Mouse (Mus musculus): Measurements from ENCODE around the gene Zmynd8.

Gene Zmynd8

GRCm38 (mm10) chr2:165880501-165881182, 18.2 kb downstream of the Zmynd8 start:
- no peak for DNase-seq (ENCODE audit: low read depth, low spot score)

GRCm38 (mm10) chr2:165879403-165880178, 19.2 kb downstream of the Zmynd8 start:
- DNase-seq (ENCODE audit: low read depth, low spot score) = no peak

GRCm38 (mm10) chr2:165878907-165879361, 19.9 kb downstream of the Zmynd8 start:
- DNase-seq (ENCODE audit: low read depth, low spot score) = no peak

- no peak for DNase-seq (ENCODE audit: low read depth, low spot score)
Measured at GRCm38 (mm10) chr2:165878021-165878585, 20.7 kb downstream of the Zmynd8 start.

GRCm38 (mm10) chr2:165877180-165877579, 21.6 kb downstream of the Zmynd8 start:
- DNase-seq (ENCODE audit: low read depth, low spot score) = no peak

- DNase-seq (ENCODE audit: low read depth, low spot score) = no peak
Measured at GRCm38 (mm10) chr2:165876201-165876918, 22.5 kb downstream of the Zmynd8 start.

GRCm38 (mm10) chr2:165875406-165875955, 23.3 kb downstream of the Zmynd8 start:
- no peak for DNase-seq (ENCODE audit: low read depth, low spot score)

- DNase-seq (ENCODE audit: low read depth, low spot score) = peak; percentile 49
Measured at GRCm38 (mm10) chr2:165874461-165875339, 24.1 kb downstream of the Zmynd8 start.

- DNase-seq (ENCODE audit: low read depth, low spot score) = no peak
Measured at GRCm38 (mm10) chr2:165873777-165874176, 25.0 kb downstream of the Zmynd8 start.

- DNase-seq (ENCODE audit: low read depth, low spot score) = no peak
Measured at GRCm38 (mm10) chr2:165873196-165873595, 25.6 kb downstream of the Zmynd8 start.

GRCm38 (mm10) chr2:165869257-165869656, 29.6 kb downstream of the Zmynd8 start:
- DNase-seq (ENCODE audit: low read depth, low spot score) = no peak

GRCm38 (mm10) chr2:165868522-165869175, 30.2 kb downstream of the Zmynd8 start:
- DNase-seq (ENCODE audit: low read depth, low spot score) = no peak

GRCm38 (mm10) chr2:165867549-165867948, 31.3 kb downstream of the Zmynd8 start:
- DNase-seq (ENCODE audit: low read depth, low spot score) = no peak

GRCm38 (mm10) chr2:165866951-165867387, 31.8 kb downstream of the Zmynd8 start:
- DNase-seq (ENCODE audit: low read depth, low spot score) = no peak

GRCm38 (mm10) chr2:165866412-165866811, 32.4 kb downstream of the Zmynd8 start:
- no peak for DNase-seq (ENCODE audit: low read depth, low spot score)

- DNase-seq (ENCODE audit: low read depth, low spot score) = no peak
Measured at GRCm38 (mm10) chr2:165864769-165865168, 34.0 kb downstream of the Zmynd8 start.

GRCm38 (mm10) chr2:165861683-165862594, 36.9 kb downstream of the Zmynd8 start:
- DNase-seq (ENCODE audit: low read depth, low spot score) = peak; percentile 94

- no peak for DNase-seq (ENCODE audit: low read depth, low spot score)
Measured at GRCm38 (mm10) chr2:165860962-165861682, 37.7 kb downstream of the Zmynd8 start.
